Mouse (Mus musculus) lung, postnatal 36 days (tissue): ENCODE measurements around the gene 1700001P01Rik.
A peak's percentile ranks its signal among the peaks of the same experiment; 100 is the strongest.
"Not testable (repeated sequence)": the region's sequence is repeated elsewhere in the genome, so short reads cannot be mapped to it uniquely, and the experiment has no call there.

Source experiments
- DNase-seq: peaks from one replicate; pipeline ENCODE4 v3.0.0; 2022; ENCODE audit warnings: mixed read lengths

1700001P01Rik gene

GRCm38 (mm10) chr11:97790778-97791438 is 15.2 kb upstream of the 1700001P01Rik start:
- DNase-seq, result not testable (repeated sequence)

GRCm38 (mm10) chr11:97789727-97790126 is 14.0 kb upstream of the 1700001P01Rik start:
- DNase-seq, result no peak

- DNase-seq, result no peak
These were observed 12.2 kb upstream of the 1700001P01Rik start for GRCm38 (mm10) chr11:97787961-97788360.

- DNase-seq, result no peak
These were observed 6.8 kb upstream of the 1700001P01Rik start for GRCm38 (mm10) chr11:97782564-97782895.

- DNase-seq, result peak; percentile 100
These were observed 6.3 kb upstream of the 1700001P01Rik start, which contains the start of gene Rpl23 for GRCm38 (mm10) chr11:97781832-97782563. Gene Rpl23, minus strand, starts transcription at chr11:97782437.

- no peak for DNase-seq
These were observed 5.7 kb upstream of the 1700001P01Rik start for GRCm38 (mm10) chr11:97781478-97781831.

- no peak for DNase-seq
These were observed 4.4 kb upstream of the 1700001P01Rik start for GRCm38 (mm10) chr11:97779968-97780701.

- no peak for DNase-seq
These were observed 3.2 kb upstream of the 1700001P01Rik start for GRCm38 (mm10) chr11:97778918-97779317.

- DNase-seq, result peak; percentile 54
These were observed 1.4 kb upstream of the 1700001P01Rik start for GRCm38 (mm10) chr11:97777129-97777529.

- no peak for DNase-seq
These were observed 895 bp upstream of the 1700001P01Rik start for GRCm38 (mm10) chr11:97776497-97777128.

- no peak for DNase-seq
These were observed 532 bp downstream of the 1700001P01Rik start for GRCm38 (mm10) chr11:97775186-97775585.

- no peak for DNase-seq
These were observed 4.3 kb downstream of the 1700001P01Rik start for GRCm38 (mm10) chr11:97771410-97771809.

GRCm38 (mm10) chr11:97769704-97770103 is 6.0 kb downstream of the 1700001P01Rik start:
- DNase-seq, result no peak

- DNase-seq, result peak; percentile 97
These were observed 9.4 kb downstream of the 1700001P01Rik start, which contains the start of gene Cwc25 for GRCm38 (mm10) chr11:97766154-97766881. Gene Cwc25, minus strand, starts transcription at chr11:97766556.

GRCm38 (mm10) chr11:97761638-97762037 is 14.1 kb downstream of the 1700001P01Rik start:
- no peak for DNase-seq

- DNase-seq, result no peak
These were observed 16.8 kb downstream of the 1700001P01Rik start for GRCm38 (mm10) chr11:97758942-97759341.

GRCm38 (mm10) chr11:97758125-97758524 is 17.6 kb downstream of the 1700001P01Rik start:
- DNase-seq, result no peak

GRCm38 (mm10) chr11:97753277-97753676 is 22.4 kb downstream of the 1700001P01Rik start:
- DNase-seq, result no peak

GRCm38 (mm10) chr11:97748496-97748895 is 27.2 kb downstream of the 1700001P01Rik start:
- DNase-seq, result no peak

- peak; percentile 33 for DNase-seq
These were observed 27.9 kb downstream of the 1700001P01Rik start for GRCm38 (mm10) chr11:97747773-97748172.

GRCm38 (mm10) chr11:97745331-97745721 is 30.4 kb downstream of the 1700001P01Rik start:
- DNase-seq, result no peak

- peak; percentile 100 for DNase-seq
These were observed 30.9 kb downstream of the 1700001P01Rik start for GRCm38 (mm10) chr11:97744718-97745330.
